Mouse (Mus musculus) limb, embryonic 10.5 days (tissue): ENCODE measurements around the gene Nr5a2. TPM values are rescaled to one million over a fixed set of nuclear protein-coding genes. Genes with fewer than 3 reads are reported as not detected.

Experiments used
- DNase-seq: peaks from one replicate; pipeline ENCODE4 v3.0.0-alpha.2; 2017; ENCODE audit warnings: low spot score
- H3K27ac ChIP-seq: fragments of 300-500 bp; sonication (generic); 2 replicates; pipeline ENCODE4 v1.5.1; 2016; ENCODE audit warnings: mild to moderate bottlenecking
- H3K27me3 ChIP-seq: fragments of 300-500 bp; sonication (generic); 2 replicates; pipeline ENCODE4 v1.6.1; 2016; ENCODE audit warnings: low read depth, mild to moderate bottlenecking; ENCODE audit not compliant: poor library complexity, severe bottlenecking
- H3K36me3 ChIP-seq: fragments of 300-500 bp; sonication (generic); 2 replicates; pipeline ENCODE4 v1.6.1; 2016; ENCODE audit warnings: mild to moderate bottlenecking, moderate library complexity
- H3K4me1 ChIP-seq: fragments of 300-500 bp; sonication (generic); 2 replicates; pipeline ENCODE4 v1.6.1; 2016
- H3K4me3 ChIP-seq: fragments of 300-500 bp; sonication (generic); 2 replicates; pipeline ENCODE4 v1.5.1; 2016; ENCODE audit warnings: mild to moderate bottlenecking, moderate library complexity
- H3K9me3 ChIP-seq: fragments of 300-500 bp; sonication (generic); replicated peaks from 2 replicates; pipeline ENCODE4 v1.6.1; 2016; ENCODE audit warnings: mild to moderate bottlenecking
- WGBS: fragments of 180-500 bp; shearing (Covaris S2); methylation state at CpG from one replicate; pipeline ENCODE4 v1.1.7; 2016; 5-methylcytosine and 5-hydroxymethylcytosine counted together
- polyA plus RNA-seq: library from polyadenylated mRNA; unstranded; fragments of >200 nt; fragmentation: Nextera tagmentation; extraction: Ambion mirVana; gene quantifications from 2 replicates; pipeline ENCODE4 v1.2.1, GENCODE M21; 2016

The Nr5a2 gene
- polyA plus RNA-seq, 1 experiment from 2014 or later = 0.30 TPM

- Histone ChIP-seq H3K4me3 (peak overlapping the region; percentile 30), H3K27me3 (peaks cover 67% of the 10 kb centered on the region), H3K9me3 (no peaks in the 10 kb centered on the region), H3K36me3 (no peaks in the 10 kb centered on the region), H3K4me1 (peaks cover 34% of the 10 kb centered on the region), H3K27ac (no peak overlapping the region)
- WGBS = under 1% methylated on average over 13 of the region's 13 CpGs
- DNase-seq = peak; percentile 50
These were observed 2.1 kb downstream of the Nr5a2 start for GRCm38 (mm10) chr1:136958185-136958584.

GRCm38 (mm10) chr1:136957696-136958095 is 2.6 kb downstream of the Nr5a2 start:
- WGBS = 20% methylated on average over 8 of the region's 8 CpGs
- peaks cover 39% of the 10 kb centered on the region for H3K4me1 ChIP-seq
- peaks cover 72% of the 10 kb centered on the region for H3K27me3 ChIP-seq
- DNase-seq = no peak
- peak overlapping the region; percentile 30; the same call in 1 of the 2 replicates for H3K4me3 ChIP-seq
- H3K9me3 ChIP-seq = no peaks in the 10 kb centered on the region
- H3K36me3 ChIP-seq = no peaks in the 10 kb centered on the region
- no peak overlapping the region for H3K27ac ChIP-seq

DNA sequence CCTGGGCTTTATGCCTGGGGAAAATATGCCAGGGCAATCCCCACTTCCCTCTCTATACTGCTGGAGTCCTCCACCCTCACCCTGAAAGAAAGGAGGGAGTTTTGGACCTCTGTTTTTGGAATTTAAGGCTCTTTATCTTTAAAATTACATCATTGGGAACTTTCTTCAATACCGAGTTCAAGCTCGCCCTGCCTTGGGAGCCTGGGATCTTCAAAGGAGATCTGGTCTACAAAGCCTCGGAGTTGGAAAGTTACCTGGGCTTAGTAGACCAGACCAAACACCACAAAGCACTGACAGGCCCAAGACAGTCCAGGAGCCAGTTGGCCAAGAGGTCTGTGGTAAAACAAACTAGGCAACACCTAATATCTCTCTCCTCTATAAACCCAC is 6.1 kb downstream of the Nr5a2 start:
- DNase-seq = no peak

DNA sequence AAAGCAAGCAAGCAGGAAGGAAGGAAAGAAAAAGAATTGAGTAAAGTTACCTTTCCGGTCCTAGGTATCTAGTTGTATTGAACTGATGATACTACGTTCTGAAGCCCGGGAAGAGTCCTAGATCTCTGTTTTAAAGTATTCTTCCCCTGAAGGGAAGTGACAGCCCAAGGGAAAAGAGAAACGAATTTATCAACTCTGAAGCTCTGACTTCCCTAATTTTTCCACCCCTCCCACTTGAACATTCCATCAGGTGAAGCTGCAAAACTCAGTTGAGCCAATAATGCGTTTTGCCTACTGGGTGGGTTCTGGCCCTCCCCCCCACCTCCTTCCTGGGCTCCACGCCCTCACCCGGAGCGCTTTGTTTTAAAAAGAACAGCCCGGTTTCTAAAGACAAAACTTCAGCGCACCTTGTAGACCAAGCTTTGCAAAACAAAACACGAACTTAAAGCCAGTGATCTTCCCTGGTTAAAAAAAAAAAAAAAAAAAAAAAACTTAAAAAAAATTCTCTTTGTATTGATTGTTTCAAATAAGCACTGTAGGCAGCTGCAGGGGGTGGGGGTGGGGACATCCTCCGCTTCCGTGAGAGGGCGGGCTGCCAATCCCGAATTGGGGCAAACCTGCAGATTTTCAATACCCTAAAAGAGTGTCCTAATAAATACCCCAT is 6.7 kb downstream of the Nr5a2 start:
- WGBS = 1% methylated on average over 15 of the region's 15 CpGs
- Histone ChIP-seq H3K27ac (no peak overlapping the region), H3K27me3 (peaks cover 98% of the 10 kb centered on the region), H3K4me1 (peaks cover 56% of the 10 kb centered on the region), H3K4me3 (no peak overlapping the region; the same call in 1 of the 2 replicates), H3K9me3 (peaks cover 3% of the 10 kb centered on the region; the same call in 1 of the 2 replicates), H3K36me3 (no peaks in the 10 kb centered on the region)
- no peak for DNase-seq

More for the DNA sequence above, 6.1 kb downstream of the Nr5a2 start:
- Histone ChIP-seq H3K4me1 (peaks cover 54% of the 10 kb centered on the region), H3K27ac (no peak overlapping the region), H3K27me3 (peaks cover 98% of the 10 kb centered on the region), H3K4me3 (no peak overlapping the region), H3K36me3 (no peaks in the 10 kb centered on the region), H3K9me3 (peaks cover 3% of the 10 kb centered on the region; the same call in 1 of the 2 replicates)
- 9% methylated on average over 3 of the region's 3 CpGs for WGBS

GRCm38 (mm10) chr1:136952609-136953311 is 7.5 kb downstream of the Nr5a2 start:
- no peaks in the 10 kb centered on the region for H3K36me3 ChIP-seq
- H3K4me3 ChIP-seq = peak overlapping the region; percentile 48
- 0 out of 2 replicates have a peak overlapping the region, but pooled peaks have one; percentile 17 for H3K27ac ChIP-seq
- under 1% methylated on average over 39 of the region's 39 CpGs for WGBS
- peaks cover 3% of the 10 kb centered on the region; the same call in 1 of the 2 replicates for H3K9me3 ChIP-seq
- DNase-seq = peak; percentile 70
- peaks cover 56% of the 10 kb centered on the region for H3K4me1 ChIP-seq
- peaks cover 100% of the 10 kb centered on the region for H3K27me3 ChIP-seq

DNA sequence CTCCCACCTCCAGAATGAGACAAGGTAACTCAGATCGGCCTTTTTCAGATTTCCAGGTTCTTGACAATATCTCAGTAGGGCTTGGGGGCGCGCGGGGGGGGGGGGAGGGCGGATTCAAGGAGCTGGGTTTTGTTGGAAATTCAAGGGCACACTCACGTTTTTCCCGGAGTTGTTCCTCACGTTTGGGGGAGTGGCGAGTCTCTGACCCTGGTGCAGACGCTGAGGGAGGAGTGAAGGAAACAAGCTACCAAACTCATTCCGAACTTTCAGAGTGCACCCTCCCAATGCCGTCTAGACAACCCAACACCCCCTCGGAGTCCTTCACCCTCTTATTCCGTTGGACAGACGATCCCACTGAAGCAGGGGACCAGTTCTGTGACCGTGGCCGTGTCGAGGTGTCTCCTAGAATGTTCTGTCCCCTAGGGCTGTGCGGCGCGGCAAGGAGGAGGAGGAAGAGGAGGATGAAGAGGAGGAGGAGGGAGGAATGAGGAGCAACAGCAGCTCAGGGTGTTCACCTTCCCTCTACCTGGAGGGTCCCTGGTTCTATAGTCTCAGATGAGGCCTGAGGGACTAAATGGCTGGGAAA is 8.2 kb downstream of the Nr5a2 start:
- peaks cover 100% of the 10 kb centered on the region for H3K27me3 ChIP-seq
- WGBS = 2% methylated on average over 21 of the region's 21 CpGs
- peaks cover 58% of the 10 kb centered on the region for H3K4me1 ChIP-seq
- H3K9me3 ChIP-seq = peaks cover 3% of the 10 kb centered on the region; the same call in 1 of the 2 replicates
- no peaks in the 10 kb centered on the region for H3K36me3 ChIP-seq
- peak overlapping the region; percentile 48 for H3K4me3 ChIP-seq
- peak; percentile 55 for DNase-seq
- no peak overlapping the region for H3K27ac ChIP-seq

DNA sequence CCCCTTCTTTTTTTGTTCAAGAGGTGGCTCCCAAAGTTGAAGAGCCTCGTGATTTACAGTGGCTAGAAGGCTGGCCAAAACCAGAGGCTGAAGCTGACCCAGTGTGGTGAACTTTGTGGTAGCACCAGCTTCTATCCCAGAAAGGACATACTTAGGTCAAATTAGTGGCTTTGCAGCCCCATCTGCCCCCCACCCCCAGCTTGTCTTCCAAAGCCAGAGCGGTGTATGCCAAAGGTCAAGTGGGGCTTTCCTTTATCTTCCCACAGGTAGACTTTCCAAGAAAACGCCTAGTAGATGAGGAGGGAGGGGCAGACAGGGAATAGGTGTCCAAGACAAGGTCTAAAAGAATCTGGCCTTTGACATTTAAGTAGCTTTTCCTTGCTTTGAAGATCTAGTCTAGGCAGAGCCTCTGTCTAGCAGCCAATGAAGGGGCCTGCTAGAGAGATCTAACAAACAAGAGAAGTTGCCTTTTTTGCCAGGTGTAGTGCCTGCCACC is 9.0 kb downstream of the Nr5a2 start:
- H3K4me1 ChIP-seq = peaks cover 66% of the 10 kb centered on the region
- no peak overlapping the region for H3K4me3 ChIP-seq
- H3K9me3 ChIP-seq = peaks cover 3% of the 10 kb centered on the region; the same call in 1 of the 2 replicates
- no peak overlapping the region for H3K27ac ChIP-seq
- no peaks in the 10 kb centered on the region for H3K36me3 ChIP-seq
- H3K27me3 ChIP-seq = peaks cover 100% of the 10 kb centered on the region
- WGBS = 20% methylated on average over 3 of the region's 3 CpGs
- no peak for DNase-seq

DNA sequence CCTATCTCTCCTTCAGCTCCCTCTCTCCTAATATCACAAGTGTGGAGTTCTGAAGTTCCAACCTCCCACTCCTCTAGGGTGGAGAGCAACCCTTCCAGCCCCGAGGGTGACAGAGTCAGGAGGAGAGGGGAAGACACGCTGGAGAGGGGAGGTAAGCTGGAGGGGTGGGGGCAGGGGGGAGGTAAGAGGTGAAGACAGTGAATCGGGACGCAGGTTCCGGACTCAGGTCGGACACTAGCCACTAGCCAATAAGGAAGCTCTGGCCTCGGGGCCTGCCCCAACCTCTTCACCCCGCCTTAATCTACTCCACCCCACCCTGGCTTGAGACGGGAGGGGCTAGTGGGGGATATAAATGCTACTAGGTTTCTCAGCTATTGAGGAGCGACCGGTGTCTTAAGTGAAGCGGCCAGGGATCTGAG is 10.9 kb downstream of the Nr5a2 start:
- under 1% methylated on average over 12 of the region's 12 CpGs for WGBS
- DNase-seq = no peak
- no peaks in the 10 kb centered on the region for H3K36me3 ChIP-seq
- H3K27me3 ChIP-seq = peaks cover 100% of the 10 kb centered on the region
- peaks cover 3% of the 10 kb centered on the region; the same call in 1 of the 2 replicates for H3K9me3 ChIP-seq
- peaks cover 70% of the 10 kb centered on the region for H3K4me1 ChIP-seq
- H3K4me3 ChIP-seq = peak overlapping the region; percentile 57
- H3K27ac ChIP-seq = 0 out of 2 replicates have a peak overlapping the region, but pooled peaks have one; percentile 36

- Histone ChIP-seq H3K4me1 (peaks cover 64% of the 10 kb centered on the region), H3K27ac (peak overlapping the region; percentile 36; the same call in 1 of the 2 replicates), H3K9me3 (peaks cover 3% of the 10 kb centered on the region; the same call in 1 of the 2 replicates), H3K36me3 (no peaks in the 10 kb centered on the region), H3K27me3 (peaks cover 100% of the 10 kb centered on the region), H3K4me3 (peak overlapping the region; percentile 57)
- peak; percentile 77 for DNase-seq
- under 1% methylated on average over 57 of the region's 61 CpGs for whole genome bisulfite sequencing
These were observed 11.6 kb downstream of the Nr5a2 start for GRCm38 (mm10) chr1:136948511-136949275.

DNA sequence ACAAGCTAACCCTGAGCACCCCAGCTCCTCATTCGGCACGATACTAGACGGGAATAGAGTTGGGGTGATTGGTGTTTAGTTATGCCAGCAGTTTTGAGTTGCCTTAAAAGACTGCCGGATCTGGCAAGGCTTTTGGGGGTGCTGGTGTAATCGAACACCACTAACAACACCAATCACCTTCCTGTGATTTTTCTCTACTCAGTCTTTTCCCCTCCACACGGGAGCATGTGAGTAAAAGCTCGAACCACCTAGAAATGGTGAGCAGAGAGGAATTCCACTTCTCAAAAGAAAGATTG is 12.2 kb downstream of the Nr5a2 start:
- Histone ChIP-seq H3K27ac (no peak overlapping the region), H3K4me3 (peak overlapping the region; percentile 57), H3K36me3 (no peaks in the 10 kb centered on the region), H3K4me1 (peaks cover 59% of the 10 kb centered on the region), H3K9me3 (peaks cover 3% of the 10 kb centered on the region; the same call in 1 of the 2 replicates), H3K27me3 (peaks cover 100% of the 10 kb centered on the region)
- DNase-seq = peak; percentile 53
- WGBS = 2% methylated on average over 7 of the region's 7 CpGs

- WGBS = under 1% methylated on average over 20 of the region's 20 CpGs
- Histone ChIP-seq H3K36me3 (no peaks in the 10 kb centered on the region), H3K4me3 (peak overlapping the region; percentile 57), H3K9me3 (peaks cover 3% of the 10 kb centered on the region; the same call in 1 of the 2 replicates), H3K27ac (0 out of 2 replicates have a peak overlapping the region, but pooled peaks have one; percentile 11), H3K4me1 (peaks cover 56% of the 10 kb centered on the region), H3K27me3 (peaks cover 97% of the 10 kb centered on the region)
- DNase-seq = peak; percentile 65
These were observed 12.7 kb downstream of the Nr5a2 start for GRCm38 (mm10) chr1:136947394-136948126.
